Mouse (Mus musculus) liver, embryonic 13.5 days (tissue): ENCODE measurements at regions not wholly inside any gene's neighbourhood (a gene's known extent, or its start where the extent isn't known, plus 50 kb on each side); places are given as distances from the start of the nearest gene placed in this dataset.

Experiments
- ATAC-seq: fragments of 200-750 bp; cut with Nextera tagmentation; 2 replicates; pipeline ENCODE4 v1.8.0; 2017; ENCODE audit warnings: low read depth, mild to moderate bottlenecking, moderate number of reproducible peaks, moderate library complexity
- DNase-seq: peaks from one replicate; pipeline ENCODE4 v3.0.0; 2022
- H3K27ac ChIP-seq: fragments of 300-500 bp; sonication (generic); 2 replicates; pipeline ENCODE4 v1.5.1; 2015; ENCODE audit warnings: moderate library complexity, mild to moderate bottlenecking, inconsistent platforms
- H3K27me3 ChIP-seq: fragments of 300-500 bp; sonication (generic); 2 replicates; pipeline ENCODE4 v1.6.1; 2015; ENCODE audit warnings: mild to moderate bottlenecking, inconsistent platforms
- H3K36me3 ChIP-seq: fragments of 300-500 bp; sonication (generic); 2 replicates; pipeline ENCODE4 v1.6.1; 2015; ENCODE audit warnings: mild to moderate bottlenecking, inconsistent platforms
- H3K4me1 ChIP-seq: fragments of 300-500 bp; sonication (generic); replicated peaks from 2 replicates; pipeline ENCODE4 v1.6.1; 2015; ENCODE audit warnings: inconsistent platforms
- H3K4me2 ChIP-seq: fragments of 300-500 bp; sonication (generic); 2 replicates; pipeline ENCODE4 v1.6.1; 2015; ENCODE audit warnings: inconsistent platforms, mild to moderate bottlenecking, moderate library complexity
- H3K4me3 ChIP-seq: fragments of 300-500 bp; sonication (generic); replicated peaks from 2 replicates; pipeline ENCODE4 v1.5.1; 2015; ENCODE audit warnings: mild to moderate bottlenecking, inconsistent platforms
- H3K9ac ChIP-seq: fragments of 300-500 bp; sonication (generic); 2 replicates; pipeline ENCODE4 v1.6.1; 2015; ENCODE audit warnings: mild to moderate bottlenecking, inconsistent platforms
- H3K9me3 ChIP-seq: fragments of 300-500 bp; sonication (generic); replicated peaks from 2 replicates; pipeline ENCODE4 v1.6.1; 2016; ENCODE audit warnings: inconsistent platforms
- WGBS: fragments of 180-500 bp; shearing (Covaris S2); methylation state at CpG from one replicate; pipeline ENCODE4 v1.1.7; 2015; ENCODE audit not compliant: insufficient replicate concordance; 5-methylcytosine and 5-hydroxymethylcytosine counted together

- no peak overlapping the region for H3K4me3 ChIP-seq
- no peak overlapping the region for H3K4me2 ChIP-seq
- H3K9ac ChIP-seq, result no peak overlapping the region
- ATAC-seq (no peak), DNase-seq (no peak)
- H3K27ac ChIP-seq, result no peak overlapping the region
- no peaks in the 10 kb centered on the region for H3K4me1 ChIP-seq
- WGBS, result 64% methylated on average over 16 of the region's 16 CpGs
- no peaks in the 10 kb centered on the region for H3K27me3 ChIP-seq
- H3K36me3 ChIP-seq, result no peaks in the 10 kb centered on the region
- no peaks in the 10 kb centered on the region for H3K9me3 ChIP-seq
These were observed 118.4 kb upstream of the Rnaseh2b start for GRCm38 (mm10) chr14:62173835-62174530.

GRCm38 (mm10) chr14:62175384-62176048, 116.9 kb upstream of the Rnaseh2b start:
- Histone ChIP-seq H3K4me2 (no peak overlapping the region), H3K4me3 (no peak overlapping the region), H3K36me3 (no peaks in the 10 kb centered on the region), H3K4me1 (no peaks in the 10 kb centered on the region), H3K27ac (no peak overlapping the region), H3K9me3 (no peaks in the 10 kb centered on the region), H3K27me3 (no peaks in the 10 kb centered on the region), H3K9ac (no peak overlapping the region)
- ATAC-seq (no peak), DNase-seq (no peak)
- WGBS, result 42% methylated on average over 12 of the region's 12 CpGs

DNA sequence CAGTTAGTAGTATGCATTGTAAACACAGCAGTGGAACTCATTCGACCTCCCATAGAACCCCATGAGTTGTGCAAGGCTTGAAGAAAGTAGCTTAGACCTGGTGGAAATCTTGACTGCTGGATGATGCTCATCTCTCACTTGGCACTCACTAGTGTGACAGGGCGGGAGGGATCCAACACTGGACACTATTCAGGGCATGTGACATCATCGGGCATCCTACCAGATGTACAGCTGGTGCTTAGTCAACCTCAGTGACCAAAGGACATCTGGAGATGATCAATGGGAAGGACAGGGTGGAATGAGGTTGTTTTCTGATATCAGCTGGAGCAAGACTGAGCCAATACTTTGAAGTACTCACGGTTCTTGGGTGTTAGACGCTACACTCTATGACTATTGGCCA, 114.9 kb upstream of the Rnaseh2b start:
- Histone ChIP-seq H3K4me3 (no peak overlapping the region), H3K9ac (no peak overlapping the region), H3K9me3 (no peaks in the 10 kb centered on the region), H3K36me3 (no peaks in the 10 kb centered on the region), H3K27me3 (no peaks in the 10 kb centered on the region), H3K27ac (no peak overlapping the region), H3K4me2 (no peak overlapping the region), H3K4me1 (no peaks in the 10 kb centered on the region)
- ATAC-seq (no peak), DNase-seq (no peak)
- WGBS, result 70% methylated on average over 5 of the region's 5 CpGs

DNA sequence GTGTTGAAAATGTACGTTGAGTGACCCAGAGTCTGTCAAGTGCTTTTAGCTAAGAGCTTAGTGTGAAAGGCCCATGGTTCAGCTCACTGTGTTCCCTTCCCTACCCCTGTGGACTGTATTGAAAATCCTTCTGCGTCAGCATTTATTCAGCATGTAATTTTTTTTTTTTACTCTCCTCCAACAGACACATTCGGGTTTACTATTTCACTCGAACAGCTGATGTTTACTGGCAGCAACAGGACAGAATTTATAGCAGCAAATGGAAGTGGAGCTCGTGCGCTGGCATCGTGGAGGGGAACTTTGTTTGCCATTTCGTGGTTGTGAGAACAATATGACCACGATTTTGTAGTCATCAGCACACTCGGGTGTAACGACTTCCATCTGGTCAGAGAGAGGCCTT, 105.0 kb upstream of the Rnaseh2b start:
- H3K9ac ChIP-seq, result no peak overlapping the region
- H3K36me3 ChIP-seq, result no peaks in the 10 kb centered on the region
- H3K9me3 ChIP-seq, result no peaks in the 10 kb centered on the region
- H3K27me3 ChIP-seq, result no peaks in the 10 kb centered on the region
- DNase-seq, result no peak
- no peaks in the 10 kb centered on the region for H3K4me1 ChIP-seq
- no peak overlapping the region for H3K4me3 ChIP-seq
- 54% methylated on average over 11 of the region's 11 CpGs for WGBS
- H3K4me2 ChIP-seq, result no peak overlapping the region
- no peak for ATAC-seq
- H3K27ac ChIP-seq, result no peak overlapping the region

GRCm38 (mm10) chr14:62188147-62188885, 104.1 kb upstream of the Rnaseh2b start:
- Histone ChIP-seq H3K4me2 (no peak overlapping the region), H3K4me1 (no peaks in the 10 kb centered on the region), H3K9ac (no peak overlapping the region), H3K9me3 (no peaks in the 10 kb centered on the region), H3K27me3 (no peaks in the 10 kb centered on the region), H3K36me3 (no peaks in the 10 kb centered on the region), H3K4me3 (no peak overlapping the region), H3K27ac (no peak overlapping the region)
- 48% methylated on average over 7 of the region's 7 CpGs for WGBS
- ATAC-seq (no peak), DNase-seq (no peak)

GRCm38 (mm10) chr14:62191624-62192023, 100.8 kb upstream of the Rnaseh2b start:
- no peak overlapping the region for H3K4me3 ChIP-seq
- WGBS, result 50% methylated on average over 2 of the region's 2 CpGs
- H3K36me3 ChIP-seq, result no peaks in the 10 kb centered on the region
- no peak overlapping the region for H3K9ac ChIP-seq
- H3K27ac ChIP-seq, result no peak overlapping the region
- H3K9me3 ChIP-seq, result no peaks in the 10 kb centered on the region
- DNase-seq (no peak), ATAC-seq (no peak)
- no peak overlapping the region for H3K4me2 ChIP-seq
- H3K27me3 ChIP-seq, result no peaks in the 10 kb centered on the region
- H3K4me1 ChIP-seq, result no peaks in the 10 kb centered on the region

DNA sequence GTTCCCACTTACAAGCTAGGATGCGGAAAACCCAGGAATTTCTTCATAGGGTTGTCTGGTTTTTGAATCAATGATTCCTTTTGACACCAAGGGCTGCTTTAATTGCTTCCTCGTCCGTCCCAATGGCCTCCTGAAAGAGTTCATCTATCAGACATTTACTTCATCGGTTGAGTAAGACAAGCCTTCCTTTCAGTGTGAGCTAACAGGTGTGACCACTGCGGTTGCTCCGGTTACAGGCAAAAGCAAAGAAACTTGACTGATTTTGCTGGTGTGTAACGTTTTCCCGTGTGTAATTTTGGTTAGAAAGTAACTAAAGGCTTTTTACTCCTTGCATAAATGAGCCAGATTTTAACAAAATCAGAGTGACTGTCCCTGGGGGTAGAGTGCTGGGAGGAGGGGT, 99.6 kb upstream of the Rnaseh2b start:
- H3K27me3 ChIP-seq, result no peaks in the 10 kb centered on the region
- H3K9me3 ChIP-seq, result no peaks in the 10 kb centered on the region
- no peaks in the 10 kb centered on the region for H3K4me1 ChIP-seq
- H3K4me3 ChIP-seq, result no peak overlapping the region
- ATAC-seq (no peak), DNase-seq (no peak)
- H3K27ac ChIP-seq, result no peak overlapping the region
- H3K9ac ChIP-seq, result no peak overlapping the region
- WGBS, result 74% methylated on average over 8 of the region's 8 CpGs
- H3K36me3 ChIP-seq, result no peaks in the 10 kb centered on the region
- H3K4me2 ChIP-seq, result no peak overlapping the region

DNA sequence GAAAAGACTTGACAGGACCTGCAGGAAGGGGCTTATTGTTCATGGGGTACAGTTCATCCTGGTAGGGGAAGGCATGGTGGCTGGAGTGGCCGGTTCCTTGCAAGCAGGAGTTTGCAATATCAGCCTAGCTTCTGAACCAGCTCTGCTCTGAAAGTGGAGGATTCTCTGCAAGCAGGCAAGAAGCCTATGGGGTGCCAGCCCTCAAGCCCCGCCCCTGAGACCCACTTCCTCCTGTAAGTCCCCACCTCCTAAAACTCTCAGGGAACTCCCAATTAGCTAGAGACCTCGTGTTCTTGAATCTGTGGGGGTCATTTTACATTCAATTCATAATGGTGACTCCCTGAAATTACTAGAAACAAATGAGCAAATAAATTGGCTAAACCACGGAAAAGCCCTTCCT, 99.0 kb upstream of the Rnaseh2b start:
- no peak overlapping the region for H3K27ac ChIP-seq
- H3K4me1 ChIP-seq, result no peaks in the 10 kb centered on the region
- no peak for DNase-seq
- H3K4me3 ChIP-seq, result no peak overlapping the region
- H3K4me2 ChIP-seq, result no peak overlapping the region
- no peaks in the 10 kb centered on the region for H3K27me3 ChIP-seq
- H3K9me3 ChIP-seq, result no peaks in the 10 kb centered on the region
- ATAC-seq, result no peak
- no peaks in the 10 kb centered on the region for H3K36me3 ChIP-seq
- H3K9ac ChIP-seq, result no peak overlapping the region
- 29% methylated on average over 4 of the region's 4 CpGs for WGBS

GRCm38 (mm10) chr14:62196776-62197175, 95.6 kb upstream of the Rnaseh2b start:
- Histone ChIP-seq H3K9me3 (no peaks in the 10 kb centered on the region), H3K36me3 (no peaks in the 10 kb centered on the region), H3K4me2 (no peak overlapping the region), H3K9ac (no peak overlapping the region), H3K27ac (no peak overlapping the region), H3K4me3 (no peak overlapping the region), H3K4me1 (no peaks in the 10 kb centered on the region), H3K27me3 (no peaks in the 10 kb centered on the region)
- ATAC-seq (no peak), DNase-seq (no peak)
- 40% methylated on average over 4 of the region's 4 CpGs for WGBS

DNA sequence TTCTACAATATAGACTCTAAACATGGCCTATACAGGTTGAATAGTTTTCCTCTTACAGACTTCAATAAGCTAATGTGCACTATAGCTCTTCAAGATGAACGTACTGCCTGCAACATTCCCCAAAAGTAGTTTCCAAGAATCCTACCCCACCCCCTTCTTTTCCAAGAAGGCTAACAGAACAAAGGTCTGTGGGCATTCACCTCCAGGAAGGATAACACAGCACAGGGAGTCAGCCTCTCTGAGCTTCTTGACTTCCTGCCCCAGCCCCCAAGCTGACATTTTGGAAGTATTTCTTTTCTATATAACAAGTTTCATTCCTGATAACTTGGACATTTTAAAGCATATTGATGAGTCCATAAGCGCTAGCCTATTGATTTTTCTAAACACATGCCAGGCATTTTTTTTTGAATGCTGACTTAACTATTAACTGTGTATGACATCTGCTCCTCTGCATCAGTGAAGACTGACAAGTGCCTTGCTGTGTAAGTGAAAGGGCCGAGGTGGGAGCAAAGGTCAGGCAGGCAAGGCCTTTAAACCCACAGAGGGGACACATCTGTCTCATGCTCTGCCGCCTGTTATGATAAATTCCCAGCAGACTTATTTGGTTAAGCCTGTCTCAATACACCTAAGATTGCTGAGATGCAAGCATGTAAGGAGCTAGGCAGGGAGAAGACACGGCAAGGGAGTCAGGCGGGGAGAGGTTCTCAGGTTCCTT, 93.8 kb upstream of the Rnaseh2b start:
- Histone ChIP-seq H3K27me3 (no peaks in the 10 kb centered on the region), H3K4me3 (no peak overlapping the region), H3K4me1 (no peaks in the 10 kb centered on the region), H3K4me2 (no peak overlapping the region), H3K27ac (no peak overlapping the region), H3K36me3 (no peaks in the 10 kb centered on the region), H3K9me3 (no peaks in the 10 kb centered on the region), H3K9ac (no peak overlapping the region)
- WGBS, result 59% methylated on average over 6 of the region's 6 CpGs
- ATAC-seq (no peak), DNase-seq (no peak)

- no peak overlapping the region for H3K9ac ChIP-seq
- H3K9me3 ChIP-seq, result no peaks in the 10 kb centered on the region
- H3K4me2 ChIP-seq, result no peak overlapping the region
- DNase-seq (no peak), ATAC-seq (no peak)
- H3K4me3 ChIP-seq, result no peak overlapping the region
- WGBS, result 51% methylated on average over 1 of the region's 1 CpGs
- H3K4me1 ChIP-seq, result no peaks in the 10 kb centered on the region
- H3K27ac ChIP-seq, result no peak overlapping the region
- no peaks in the 10 kb centered on the region for H3K27me3 ChIP-seq
- H3K36me3 ChIP-seq, result no peaks in the 10 kb centered on the region
These were observed 77.3 kb upstream of the Rnaseh2b start for GRCm38 (mm10) chr14:62215071-62215470.
